Mouse (Mus musculus): ENCODE measurements at regions not wholly inside any gene's neighbourhood (a gene's known extent, or its start where the extent isn't known, plus 50 kb on each side); places are given as distances from the start of the nearest gene placed in this dataset.

- TF ChIP-seq CTCF (IDR thresholded peaks at IDR 0.05; ENCODE audit: control insufficient read depth, insufficient read depth, insufficient read length) = no peak
- no peak for TF ChIP-seq USF1 (IDR thresholded peaks at IDR 0.05; ENCODE audit: low read depth)
- TF ChIP-seq MAX (IDR thresholded peaks at IDR 0.05) = no peak
These were observed 391.1 kb upstream of the Gm10131 start for GRCm38 (mm10) chr8:34502606-34503162.

Measured in C2C12 (cell line).